Mouse (Mus musculus) lung, adult 2 months (tissue): ENCODE data around the gene Ranbp1.

ENCODE experiments used
- CTCF ChIP-seq: fragments of 200-500 bp; IDR thresholded peaks from 2 replicates; pipeline ENCODE4 v1.5.1; 2011; ENCODE audit warnings: mild to moderate bottlenecking, low read length, control low read depth; ENCODE audit not compliant: insufficient read depth
- POLR2A ChIP-seq: fragments of 200-500 bp; IDR thresholded peaks from 2 replicates; pipeline ENCODE4 v1.6.1; 2011; ENCODE audit warnings: low read depth, mild to moderate bottlenecking, control low read depth, low read length, borderline replicate concordance; ENCODE audit errors: extremely low read depth

DNA sequence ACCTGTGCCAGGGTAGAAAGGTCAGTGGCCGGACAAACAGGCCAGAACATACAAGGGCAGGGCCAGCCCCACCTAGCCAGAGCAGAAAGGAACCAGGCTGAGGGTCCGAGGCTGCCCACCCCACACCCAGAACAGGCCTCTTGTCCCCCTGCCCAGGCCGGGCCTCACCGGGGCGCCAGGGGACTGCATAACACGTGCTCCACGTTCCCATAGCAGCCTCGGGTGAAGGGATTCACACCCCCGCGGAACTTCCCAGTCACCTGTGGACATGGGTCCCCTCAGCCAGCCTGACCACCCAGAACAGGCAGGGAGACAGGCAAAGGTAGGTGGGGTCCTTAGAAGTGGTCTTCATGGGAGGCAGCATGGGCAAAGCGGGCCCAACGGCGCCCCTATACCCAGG, 21.3 kb downstream of the Ranbp1 start:
- TF ChIP-seq CTCF (no peak), POLR2A (no peak)
